Mouse (Mus musculus): ENCODE results near the gene Olfr603.
"Not testable (repeated sequence)": the region's sequence is repeated elsewhere in the genome, so short reads cannot be mapped to it uniquely, and the experiment has no call there.

Olfr603 gene

DNA sequence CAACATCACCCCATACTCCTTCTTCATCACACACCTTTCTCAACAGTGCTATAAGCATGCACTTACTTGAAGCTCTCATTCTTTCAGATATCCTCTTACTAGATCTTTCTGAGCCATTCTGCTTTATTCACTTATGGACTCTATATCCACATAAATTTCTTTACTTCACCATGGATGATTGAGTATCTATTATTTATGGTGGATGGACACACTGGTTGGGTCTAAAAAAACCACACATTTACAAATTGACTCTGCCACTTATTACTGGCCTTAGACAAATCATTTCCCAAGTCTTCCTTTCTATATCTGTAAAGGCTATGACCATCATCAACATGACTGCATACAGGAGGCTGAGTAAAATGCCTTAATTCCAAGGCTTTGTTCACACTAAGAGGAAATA, at the start of gene Olfr603:
Gene Olfr603, minus strand, starts transcription at position 101 of the 400 bp plus-strand sequence.
- no peak for DNase-seq (ENCODE audit: low read depth, low spot score)

GRCm38 (mm10) chr7:103414772-103415171, 28.8 kb upstream of the Olfr603 start, which contains the start of gene Usp17lc:
Gene Usp17lc (plus strand): TSS chr7:103415072.
- DNase-seq (ENCODE audit: low read depth, low spot score), result not testable (repeated sequence)

- not testable (repeated sequence) for DNase-seq (ENCODE audit: low read depth, low spot score)
Measured at GRCm38 (mm10) chr7:103406521-103407055, 20.6 kb upstream of the Olfr603 start.

DNA sequence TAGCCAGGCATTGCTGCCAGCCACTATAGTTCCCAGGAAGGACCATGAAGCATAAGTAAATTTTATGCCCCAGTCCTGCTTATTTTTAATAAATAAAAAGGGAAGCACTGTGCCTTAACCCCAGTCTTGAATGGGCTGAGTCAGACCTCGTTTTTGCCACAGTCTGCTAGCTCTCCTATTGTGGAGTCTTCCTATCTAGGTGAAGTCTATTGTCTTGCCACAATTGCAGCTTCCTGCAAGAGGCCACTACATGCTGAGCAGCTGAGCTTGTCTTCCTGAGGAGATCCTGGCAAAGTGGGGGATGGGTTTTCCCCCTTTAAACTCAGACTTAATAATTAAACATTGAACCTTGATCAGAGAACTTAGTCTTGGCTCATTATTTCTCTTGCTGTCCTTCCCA, 13.0 kb upstream of the Olfr603 start:
- DNase-seq (ENCODE audit: low read depth, low spot score), result no peak

- no peak for DNase-seq (ENCODE audit: low read depth, low spot score)
Measured at GRCm38 (mm10) chr7:103397758-103398157, 11.8 kb upstream of the Olfr603 start.

DNA sequence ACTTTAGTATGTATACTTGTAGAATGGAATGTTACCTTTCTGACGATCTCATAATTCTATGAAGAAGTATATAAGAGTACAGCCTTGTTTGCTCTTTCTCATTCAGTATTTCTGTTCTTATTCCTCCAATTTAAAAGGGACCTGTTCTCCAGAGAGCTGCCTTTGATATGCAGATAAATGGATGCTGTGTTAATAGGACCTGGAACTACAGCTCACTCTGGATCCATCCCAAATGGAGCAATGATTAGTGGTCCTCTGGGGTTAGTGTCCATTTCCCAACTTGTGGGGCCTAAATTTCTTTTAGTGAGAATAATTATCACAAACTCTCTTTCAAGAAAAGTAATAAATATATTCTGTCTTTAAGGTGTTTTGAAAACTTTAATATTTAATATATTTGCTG, 23.4 kb downstream of the Olfr603 start, which contains the start of gene Olfr601:
Gene Olfr601, minus strand, starts transcription at position 101 of the 400 bp plus-strand sequence.
- DNase-seq (ENCODE audit: low read depth, low spot score), result no peak

GRCm38 (mm10) chr7:103349569-103349968, 36.4 kb downstream of the Olfr603 start, which contains the start of gene Olfr600:
Gene Olfr600 (minus strand): TSS chr7:103349669.
- DNase-seq (ENCODE audit: low read depth, low spot score), result no peak

DNA sequence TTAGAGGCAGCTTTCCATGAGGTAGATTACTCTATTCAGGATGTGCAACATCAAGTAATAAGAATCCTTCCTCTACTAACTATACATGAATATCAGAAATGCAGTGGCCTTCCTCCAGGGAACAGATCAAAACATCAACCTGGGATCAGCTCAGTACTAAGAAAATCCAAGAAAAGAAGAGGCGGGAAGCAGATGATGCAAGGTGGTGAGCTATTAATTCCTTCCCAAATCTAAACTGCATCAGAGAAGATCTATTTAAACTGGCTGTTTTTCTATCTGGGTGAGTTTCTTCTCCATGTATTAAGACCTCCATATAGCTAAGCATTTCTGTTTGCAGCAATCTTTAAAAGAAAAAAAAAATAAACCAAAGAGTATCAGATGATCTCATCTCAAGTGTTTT, 50.4 kb downstream of the Olfr603 start, which contains the start of gene Olfr599:
Gene Olfr599, plus strand, starts transcription at position 301 of the 400 bp plus-strand sequence.
- DNase-seq (ENCODE audit: low read depth, low spot score), result no peak
